Mouse (Mus musculus) kidney, adult 9 months (tissue): ENCODE measurements around the gene Igflr1.
A peak's percentile ranks its signal among the peaks of the same experiment; 100 is the strongest.

Experiments used
- DNase-seq: peaks from one replicate; pipeline ENCODE4 v3.0.0; 2022

Gene Igflr1

GRCm38 (mm10) chr7:30588676-30589434 is 23.6 kb downstream of the Igflr1 start, which contains the start of gene Kmt2b:
Gene Kmt2b, minus strand, starts transcription at chr7:30588726.
- peak; percentile 99 for DNase-seq

- DNase-seq: peak; percentile 94
Observed at GRCm38 (mm10) chr7:30589435-30590301, 24.4 kb downstream of the Igflr1 start.

GRCm38 (mm10) chr7:30590927-30591604 is 25.8 kb downstream of the Igflr1 start:
- no peak for DNase-seq

- DNase-seq: no peak
Observed at GRCm38 (mm10) chr7:30591605-30591951, 26.4 kb downstream of the Igflr1 start.

GRCm38 (mm10) chr7:30592772-30593423 is 27.7 kb downstream of the Igflr1 start:
- DNase-seq: no peak

GRCm38 (mm10) chr7:30593579-30594509 is 28.6 kb downstream of the Igflr1 start:
- DNase-seq: no peak

GRCm38 (mm10) chr7:30594510-30595024 is 29.3 kb downstream of the Igflr1 start:
- DNase-seq: no peak

GRCm38 (mm10) chr7:30596093-30596492 is 30.9 kb downstream of the Igflr1 start:
- no peak for DNase-seq

- DNase-seq: no peak
Observed at GRCm38 (mm10) chr7:30596811-30597210, 31.6 kb downstream of the Igflr1 start.

GRCm38 (mm10) chr7:30598786-30599185 is 33.6 kb downstream of the Igflr1 start, which contains the start of gene Zbtb32:
Gene Zbtb32, minus strand, starts transcription at chr7:30598909.
- no peak for DNase-seq

GRCm38 (mm10) chr7:30599933-30600353 is 34.7 kb downstream of the Igflr1 start:
- DNase-seq: peak; percentile 97

- peak; percentile 59 for DNase-seq
Observed at GRCm38 (mm10) chr7:30600651-30601050, 35.4 kb downstream of the Igflr1 start.

- DNase-seq: peak; percentile 76
Observed at GRCm38 (mm10) chr7:30602583-30602982, 37.4 kb downstream of the Igflr1 start.

GRCm38 (mm10) chr7:30604424-30604823 is 39.2 kb downstream of the Igflr1 start:
- no peak for DNase-seq

- no peak for DNase-seq
Observed at GRCm38 (mm10) chr7:30604944-30605343, 39.7 kb downstream of the Igflr1 start.

- peak; percentile 66 for DNase-seq
Observed at GRCm38 (mm10) chr7:30607706-30608309, 42.6 kb downstream of the Igflr1 start.

- DNase-seq: no peak
Observed at GRCm38 (mm10) chr7:30608476-30608875, 43.2 kb downstream of the Igflr1 start.

GRCm38 (mm10) chr7:30610043-30610442 is 44.8 kb downstream of the Igflr1 start:
- DNase-seq: no peak

GRCm38 (mm10) chr7:30612654-30613402 is 47.6 kb downstream of the Igflr1 start, which contains the start of gene Upk1a:
Gene Upk1a, minus strand, starts transcription at chr7:30612847.
- DNase-seq: no peak

- DNase-seq: peak; percentile 74
Observed at GRCm38 (mm10) chr7:30613529-30614112, 48.4 kb downstream of the Igflr1 start.
